Comparison of ENCODE assay signal across 19 mouse cellular contexts in genomic region chr14:119952877-119953624, GRCm38 (mm10).
DNase-seq lines count a peak whose midpoint lies in the region; ATAC-seq lines count a peak whose summit lies in the region.
"Had no signal": no experiment of that assay in that cellular context is flagged by ENCODE, and none has a peak within 500 bp of the region (broad histone marks: within the 10 kb centered on the region; RNA-seq: fewer than 3 reads in every experiment).

No protein-coding gene starts in this region.

- DNase-seq in frontal cortex, adult 2 months (ENCODE audit: extremely low spot score in 1 of 2, low spot score in 1 of 2): no peak
- DNase-seq in midbrain, embryonic 14.5 days: peak; percentile 21
- DNase-seq in midbrain, embryonic 10.5 days (ENCODE audit: low spot score): no peak
- DNase-seq in forebrain, embryonic 14.5 days (ENCODE audit: low spot score): peak; percentile 43
- peak; percentile 36 for DNase-seq in retina, embryonic 14.5 days (ENCODE audit: low spot score)
- DNase-seq in embryo, embryonic 9.5 days (ENCODE audit: extremely low spot score): no peak
- no peak for DNase-seq in right cerebral cortex, adult 18-20 months
- DNase-seq: B cell, adult 2 months; cerebellum, adult 9-10 months; heart, adult 2 months; heart, postnatal 36 days; kidney, adult 2 months; lung, adult 2 months; lung, postnatal 36 days; thymus, postnatal 25 days had no signal

- no peaks in the 10 kb centered on the region for H3K4me1 ChIP-seq in midbrain, embryonic 14.5 days (ENCODE audit: control insufficient read depth, insufficient read depth, low read length)
- H3K4me1 ChIP-seq in midbrain, embryonic 10.5 days: no peaks in the 10 kb centered on the region
- peaks cover 4% of the 10 kb centered on the region; the same call in 1 of the 2 replicates for H3K4me1 ChIP-seq in forebrain, embryonic 14.5 days (ENCODE audit: control insufficient read depth, insufficient read depth, low read length)
- H3K4me1 ChIP-seq: limb, embryonic 12.5 days; liver, embryonic 12.5 days had no signal

- no peaks in the 10 kb centered on the region for H3K36me3 ChIP-seq in midbrain, embryonic 14.5 days (ENCODE audit: control insufficient read depth, insufficient read depth, low read length)
- H3K36me3 ChIP-seq in midbrain, embryonic 10.5 days: no peaks in the 10 kb centered on the region
- no peaks in the 10 kb centered on the region for H3K36me3 ChIP-seq in forebrain, embryonic 14.5 days (ENCODE audit: control insufficient read depth, insufficient read depth, low read length)
- H3K36me3 ChIP-seq: limb, embryonic 12.5 days; liver, embryonic 12.5 days had no signal

- peak; percentile 67 for ATAC-seq in frontal cortex, adult (ENCODE audit: low TSS enrichment)
- no peak for ATAC-seq in midbrain, embryonic 14.5 days (ENCODE audit: low FRiP score, low TSS enrichment)
- peak; percentile 40; the same call in 1 of the 2 replicates for ATAC-seq in forebrain, embryonic 14.5 days
- ATAC-seq: inflammation-experienced regulatory T-cells, adult 6 months; liver, embryonic 12.5 days had no signal

- H3K9me3 ChIP-seq in midbrain, embryonic 14.5 days (ENCODE audit: control insufficient read depth, low read length): no peaks in the 10 kb centered on the region
- no peaks in the 10 kb centered on the region for H3K9me3 ChIP-seq in midbrain, embryonic 10.5 days (replicated peaks)
- H3K9me3 ChIP-seq in forebrain, embryonic 14.5 days (replicated peaks; ENCODE audit: control insufficient read depth, low read length): no peaks in the 10 kb centered on the region
- H3K9me3 ChIP-seq: limb, embryonic 12.5 days; liver, embryonic 12.5 days had no signal

- WGBS in midbrain, embryonic 14.5 days: 63% methylated on average over 10 of the region's 10 CpGs
- 90% methylated on average over 10 of the region's 10 CpGs for WGBS in midbrain, embryonic 10.5 days
- 26% methylated on average over 10 of the region's 10 CpGs for WGBS in forebrain, embryonic 14.5 days

- no peak overlapping the region for H3K4me3 ChIP-seq in midbrain, embryonic 14.5 days (replicated peaks; ENCODE audit: low read depth, low read length)
- H3K4me3 ChIP-seq in midbrain, embryonic 10.5 days: no peak overlapping the region
- no peak overlapping the region for H3K4me3 ChIP-seq in forebrain, embryonic 14.5 days (ENCODE audit: low read depth, low read length)
- H3K4me3 ChIP-seq: heart, adult 2 months; limb, embryonic 12.5 days; liver, embryonic 12.5 days had no signal

- H3K27ac ChIP-seq in midbrain, embryonic 14.5 days (replicated peaks; ENCODE audit: low read depth, low read length): no peak overlapping the region
- H3K27ac ChIP-seq in midbrain, embryonic 10.5 days (replicated peaks): no peak overlapping the region
- no peak overlapping the region for H3K27ac ChIP-seq in forebrain, embryonic 14.5 days (ENCODE audit: low read depth, low read length)
- H3K27ac ChIP-seq: heart, adult 2 months; limb, embryonic 12.5 days; liver, embryonic 12.5 days had no signal

- no peaks in the 10 kb centered on the region for H3K27me3 ChIP-seq in midbrain, embryonic 14.5 days (ENCODE audit: control insufficient read depth, insufficient read depth, low read length)
- no peaks in the 10 kb centered on the region for H3K27me3 ChIP-seq in midbrain, embryonic 10.5 days (ENCODE audit: low read depth, poor library complexity, severe bottlenecking)
- no peaks in the 10 kb centered on the region for H3K27me3 ChIP-seq in forebrain, embryonic 14.5 days (replicated peaks; ENCODE audit: control insufficient read depth, insufficient read depth, low read length)
- H3K27me3 ChIP-seq: limb, embryonic 12.5 days; liver, embryonic 12.5 days had no signal

- H3K9ac ChIP-seq in midbrain, embryonic 14.5 days (replicated peaks; ENCODE audit: low read length): no peak overlapping the region
- H3K9ac ChIP-seq in forebrain, embryonic 14.5 days (ENCODE audit: low read length): no peak overlapping the region
- H3K9ac ChIP-seq: limb, embryonic 12.5 days; liver, embryonic 12.5 days had no signal

- H3K4me2 ChIP-seq in midbrain, embryonic 14.5 days (ENCODE audit: low read length): no peak overlapping the region
- H3K4me2 ChIP-seq in forebrain, embryonic 14.5 days (ENCODE audit: low read length): no peak overlapping the region
- H3K4me2 ChIP-seq: limb, embryonic 12.5 days; liver, embryonic 12.5 days had no signal

Comparison
In these comparisons a context has a peak if more than half of its experiments do, and no peak if none do; other contexts are left out.
1. DNase-seq: peak in midbrain, embryonic 14.5 days (single experiment), forebrain, embryonic 14.5 days (single experiment) and retina, embryonic 14.5 days (single experiment); none in frontal cortex, adult 2 months (0 of 2), midbrain, embryonic 10.5 days (single experiment), embryo, embryonic 9.5 days (single experiment) and right cerebral cortex, adult 18-20 months (single experiment).